Mouse (Mus musculus) embryonic facial prominence, embryonic 13.5 days (tissue): ENCODE measurements around the gene Chn2. TPM values are rescaled to one million over a fixed set of nuclear protein-coding genes. Genes with fewer than 3 reads are reported as not detected.

ENCODE experiments used
- ATAC-seq: fragments of 200-750 bp; cut with Nextera tagmentation; 2 replicates; pipeline ENCODE4 v1.8.0; 2017; ENCODE audit warnings: low read depth; ENCODE audit not compliant: insufficient number of reproducible peaks, insufficient read depth, low FRiP score, low TSS enrichment
- H3K27ac ChIP-seq: fragments of 300-500 bp; sonication (generic); 2 replicates; pipeline ENCODE4 v1.5.1; 2015; ENCODE audit warnings: moderate library complexity, mild to moderate bottlenecking, inconsistent platforms
- H3K27me3 ChIP-seq: fragments of 300-500 bp; sonication (generic); 2 replicates; pipeline ENCODE4 v1.6.1; 2015; ENCODE audit warnings: mild to moderate bottlenecking, inconsistent platforms
- H3K36me3 ChIP-seq: fragments of 300-500 bp; sonication (generic); 2 replicates; pipeline ENCODE4 v1.6.1; 2015; ENCODE audit warnings: mild to moderate bottlenecking, inconsistent platforms
- H3K4me1 ChIP-seq: fragments of 300-500 bp; sonication (generic); 2 replicates; pipeline ENCODE4 v1.6.1; 2015; ENCODE audit warnings: inconsistent platforms
- H3K4me2 ChIP-seq: fragments of 300-500 bp; sonication (generic); 2 replicates; pipeline ENCODE4 v1.6.1; 2015; ENCODE audit warnings: moderate library complexity, mild to moderate bottlenecking, inconsistent platforms
- H3K4me3 ChIP-seq: fragments of 300-500 bp; sonication (generic); 2 replicates; pipeline ENCODE4 v1.5.1; 2015; ENCODE audit warnings: mild to moderate bottlenecking, inconsistent platforms
- H3K9ac ChIP-seq: fragments of 300-500 bp; sonication (generic); 2 replicates; pipeline ENCODE4 v1.6.1; 2015; ENCODE audit warnings: mild to moderate bottlenecking, inconsistent platforms
- H3K9me3 ChIP-seq: fragments of 300-500 bp; sonication (generic); 2 replicates; pipeline ENCODE4 v1.6.1; 2016; ENCODE audit warnings: inconsistent platforms
- WGBS: fragments of 180-500 bp; shearing (Covaris S2); methylation state at CpG from one replicate; pipeline ENCODE4 v1.1.7; 2015; ENCODE audit warnings: mixed read lengths; 5-methylcytosine and 5-hydroxymethylcytosine counted together
- polyA plus RNA-seq: library from polyadenylated mRNA; unstranded; fragments of >200 nt; fragmentation: Nextera tagmentation; extraction: Ambion mirVana; gene quantifications from 2 replicates; pipeline ENCODE4 v1.2.1, GENCODE M21; 2015

The Chn2 gene
- polyA plus RNA-seq, 1 experiment from 2014 or later = 9.7 TPM

DNA sequence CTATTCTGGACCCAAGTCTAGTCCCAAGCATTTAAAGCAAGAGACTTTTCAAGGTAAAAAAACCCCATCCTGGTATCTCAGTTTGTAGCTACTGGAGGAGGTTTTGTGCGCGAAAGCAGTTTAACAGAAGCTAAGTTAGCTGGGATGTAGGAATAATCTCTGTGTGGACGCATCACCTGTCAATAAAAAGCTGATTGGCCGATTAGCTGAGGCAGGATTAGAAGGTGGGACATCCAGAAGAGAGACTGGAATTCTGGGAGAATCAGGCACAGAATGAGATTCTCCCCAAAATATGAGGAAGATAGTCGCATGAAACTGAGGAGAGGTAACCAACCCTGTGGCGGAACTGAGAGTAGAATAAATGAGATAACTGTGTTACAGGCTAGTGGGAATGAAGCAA, 59.0 kb downstream of the Chn2 start:
- H3K9me3 ChIP-seq = no peaks in the 10 kb centered on the region
- H3K36me3 ChIP-seq = no peaks in the 10 kb centered on the region
- H3K9ac ChIP-seq = no peak overlapping the region
- ATAC-seq = no peak
- H3K4me3 ChIP-seq = no peak overlapping the region
- no peaks in the 10 kb centered on the region for H3K4me1 ChIP-seq
- H3K4me2 ChIP-seq = no peak overlapping the region
- WGBS = 95% methylated on average over 6 of the region's 6 CpGs
- H3K27me3 ChIP-seq = peaks cover 9% of the 10 kb centered on the region; the same call in 1 of the 2 replicates
- no peak overlapping the region for H3K27ac ChIP-seq

DNA sequence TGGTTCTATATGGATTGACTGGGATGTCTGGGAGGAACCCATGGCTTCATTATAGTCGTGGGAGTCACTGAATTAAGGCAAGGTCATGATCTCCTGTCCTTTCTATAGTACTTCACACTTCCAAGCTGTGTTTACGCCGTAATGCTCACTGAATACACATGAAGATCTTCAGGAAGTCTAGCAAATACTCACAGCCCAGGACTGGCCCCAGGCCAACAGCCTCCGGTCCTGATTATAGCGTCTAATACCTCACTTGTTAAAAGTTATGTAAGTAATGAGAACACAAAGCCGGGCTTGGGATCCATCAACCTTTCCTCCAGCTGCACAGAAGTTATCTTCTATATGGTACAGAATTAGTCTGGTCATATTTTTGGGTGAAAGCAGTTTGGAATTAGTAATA, 60.3 kb downstream of the Chn2 start:
- Histone ChIP-seq H3K9me3 (no peaks in the 10 kb centered on the region), H3K27me3 (peaks cover 9% of the 10 kb centered on the region; the same call in 1 of the 2 replicates), H3K4me3 (no peak overlapping the region), H3K4me1 (no peaks in the 10 kb centered on the region), H3K4me2 (no peak overlapping the region), H3K36me3 (no peaks in the 10 kb centered on the region), H3K9ac (no peak overlapping the region), H3K27ac (no peak overlapping the region)
- no peak for ATAC-seq
- 63% methylated on average over 6 of the region's 6 CpGs for WGBS

DNA sequence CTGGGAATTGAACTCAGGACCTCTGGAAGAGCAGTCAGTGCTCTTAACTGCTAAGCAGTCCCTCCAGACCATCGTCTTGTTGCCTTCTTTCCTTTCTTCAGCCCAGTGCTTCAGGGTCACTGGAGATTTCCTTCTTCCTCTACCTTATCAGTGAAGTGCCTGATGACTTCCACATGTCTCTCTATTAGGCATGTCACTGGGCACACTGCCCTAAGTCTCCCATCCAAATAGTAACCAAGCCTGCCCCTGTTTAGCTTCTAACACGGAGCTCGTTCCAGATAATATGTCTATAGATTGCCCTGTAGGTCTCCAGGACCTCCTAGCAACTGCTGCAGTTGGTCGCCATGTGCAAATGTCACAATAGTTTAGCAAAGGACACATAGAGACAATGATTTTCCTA, 62.9 kb downstream of the Chn2 start:
- no peak overlapping the region for H3K4me2 ChIP-seq
- H3K4me1 ChIP-seq = peaks cover 8% of the 10 kb centered on the region
- WGBS = 64% methylated on average over 4 of the region's 4 CpGs
- no peaks in the 10 kb centered on the region for H3K9me3 ChIP-seq
- H3K27me3 ChIP-seq = peaks cover 5% of the 10 kb centered on the region; the same call in 1 of the 2 replicates
- H3K27ac ChIP-seq = no peak overlapping the region
- no peak for ATAC-seq
- H3K36me3 ChIP-seq = no peaks in the 10 kb centered on the region
- H3K9ac ChIP-seq = no peak overlapping the region
- H3K4me3 ChIP-seq = no peak overlapping the region

DNA sequence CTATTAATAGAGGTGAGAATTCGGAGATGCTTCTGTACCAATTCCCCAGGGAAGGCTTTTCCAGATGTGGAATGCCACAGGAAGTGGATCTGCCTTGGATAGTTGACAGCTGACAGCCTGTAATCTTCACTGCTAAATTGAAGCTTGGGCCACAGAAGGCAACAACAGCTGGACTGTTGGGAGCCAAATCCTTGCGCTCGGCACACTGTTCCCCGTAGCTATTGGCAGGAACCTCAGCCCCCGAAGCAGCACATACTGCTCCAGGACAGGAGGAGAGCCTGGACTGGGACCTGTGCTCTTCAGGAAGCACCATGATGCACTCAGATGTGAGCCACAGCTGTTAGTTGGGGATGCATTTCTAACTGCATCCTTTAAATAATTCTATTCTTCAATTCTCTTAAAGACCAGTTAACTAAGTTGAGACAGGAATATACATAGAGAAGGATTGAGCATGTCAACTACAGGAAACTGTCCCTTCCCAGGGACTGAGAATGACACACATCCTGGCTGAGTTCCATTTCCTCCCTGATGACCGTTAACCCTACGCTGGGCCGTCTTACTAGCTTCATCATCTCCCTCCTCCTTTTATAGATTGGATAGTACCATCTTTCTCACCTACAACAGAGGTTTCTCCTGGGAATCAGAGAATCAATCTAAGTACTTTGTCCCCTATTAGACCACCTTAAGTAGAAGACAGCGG, 64.1 kb downstream of the Chn2 start:
- Histone ChIP-seq H3K4me2 (no peak overlapping the region), H3K9ac (no peak overlapping the region), H3K27ac (no peak overlapping the region), H3K36me3 (no peaks in the 10 kb centered on the region), H3K4me3 (no peak overlapping the region), H3K4me1 (peaks cover 11% of the 10 kb centered on the region), H3K9me3 (no peaks in the 10 kb centered on the region), H3K27me3 (no peaks in the 10 kb centered on the region)
- ATAC-seq = no peak
- 74% methylated on average over 9 of the region's 9 CpGs for WGBS

DNA sequence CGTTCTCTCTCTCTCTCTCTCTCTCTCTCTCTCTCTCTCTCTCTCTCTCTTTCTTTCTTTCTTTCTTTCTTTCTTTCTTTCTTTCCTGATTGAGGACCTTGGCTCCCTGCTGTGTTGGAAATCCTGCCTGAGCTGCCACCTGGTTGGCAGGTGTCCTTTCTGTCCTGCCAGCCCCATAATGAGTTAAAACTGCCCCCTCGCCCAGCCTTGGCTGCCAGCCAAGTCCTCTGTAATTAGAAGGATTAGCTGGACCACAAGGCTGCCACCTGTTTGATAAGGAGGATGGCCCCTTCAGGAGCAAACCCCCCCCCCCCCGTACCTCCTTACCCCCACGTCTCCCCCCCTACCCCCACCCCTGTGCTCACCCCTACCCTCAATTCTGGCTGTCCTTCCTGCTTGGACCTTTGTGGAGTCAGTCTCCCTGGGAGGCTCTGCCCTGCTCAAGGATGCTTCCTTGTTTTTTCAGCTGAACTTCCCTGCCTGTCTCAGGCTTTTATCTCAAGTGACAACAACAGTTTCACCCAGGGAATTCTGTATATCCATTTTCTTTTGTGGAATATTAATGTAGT, 72.1 kb downstream of the Chn2 start:
- Histone ChIP-seq H3K9ac (no peak overlapping the region), H3K36me3 (no peaks in the 10 kb centered on the region), H3K4me1 (peaks cover 18% of the 10 kb centered on the region), H3K27me3 (no peaks in the 10 kb centered on the region), H3K9me3 (no peaks in the 10 kb centered on the region), H3K4me3 (no peak overlapping the region), H3K27ac (no peak overlapping the region), H3K4me2 (no peak overlapping the region)
- 6% methylated on average over 4 of the region's 4 CpGs for WGBS
- no peak for ATAC-seq

DNA sequence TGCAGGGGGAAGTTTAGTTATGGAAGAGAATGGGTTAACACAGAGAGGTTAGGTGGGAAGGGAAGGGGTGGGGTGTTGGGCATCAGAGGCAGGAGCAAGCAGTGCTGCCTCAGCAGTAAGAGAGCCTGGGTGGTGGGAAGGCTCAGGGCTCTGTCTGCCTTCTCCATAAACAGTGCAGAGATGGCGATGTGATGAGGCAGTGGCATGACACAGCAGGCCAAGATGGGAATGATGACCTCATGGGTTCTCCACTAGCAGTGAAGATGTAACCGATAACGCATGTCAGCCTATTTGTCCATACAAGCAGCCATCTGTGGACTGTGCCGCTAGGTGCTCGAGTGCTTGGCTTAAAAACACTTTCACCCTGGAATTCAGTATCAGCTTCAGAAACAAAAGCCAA, 74.0 kb downstream of the Chn2 start:
- H3K27me3 ChIP-seq = no peaks in the 10 kb centered on the region
- no peak overlapping the region for H3K4me2 ChIP-seq
- WGBS = 85% methylated on average over 5 of the region's 5 CpGs
- H3K4me1 ChIP-seq = 0 out of 2 replicates have a peak, but pooled peaks cover 9% of the 10 kb centered on the region
- no peak for ATAC-seq
- H3K4me3 ChIP-seq = no peak overlapping the region
- H3K9me3 ChIP-seq = no peaks in the 10 kb centered on the region
- no peak overlapping the region for H3K27ac ChIP-seq
- no peak overlapping the region for H3K9ac ChIP-seq
- no peaks in the 10 kb centered on the region for H3K36me3 ChIP-seq

DNA sequence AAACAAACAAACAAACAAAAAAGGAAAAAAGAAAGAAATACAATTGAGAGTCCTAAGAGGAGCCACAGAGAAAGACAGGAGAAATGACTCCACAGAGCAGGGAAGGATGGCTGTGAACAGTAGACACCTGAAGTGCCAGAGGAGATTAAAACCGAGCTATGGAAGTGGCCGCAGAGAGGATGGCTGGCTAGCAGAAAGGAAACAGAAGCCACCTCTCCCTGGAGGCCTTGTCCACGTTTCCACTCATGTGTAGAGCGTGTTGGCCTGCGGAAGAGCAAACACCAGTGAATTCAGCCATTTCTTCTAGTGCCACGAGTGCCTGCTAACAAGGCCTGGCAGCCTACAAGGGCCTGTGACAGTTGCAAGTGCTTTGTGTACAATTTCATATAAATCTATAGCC, 75.1 kb downstream of the Chn2 start:
- H3K36me3 ChIP-seq = no peaks in the 10 kb centered on the region
- no peak overlapping the region for H3K4me2 ChIP-seq
- no peaks in the 10 kb centered on the region for H3K9me3 ChIP-seq
- ATAC-seq = no peak
- H3K27me3 ChIP-seq = no peaks in the 10 kb centered on the region
- no peak overlapping the region for H3K4me3 ChIP-seq
- no peak overlapping the region for H3K27ac ChIP-seq
- H3K4me1 ChIP-seq = 0 out of 2 replicates have a peak, but pooled peaks cover 9% of the 10 kb centered on the region
- WGBS = 83% methylated on average over 6 of the region's 6 CpGs
- no peak overlapping the region for H3K9ac ChIP-seq

DNA sequence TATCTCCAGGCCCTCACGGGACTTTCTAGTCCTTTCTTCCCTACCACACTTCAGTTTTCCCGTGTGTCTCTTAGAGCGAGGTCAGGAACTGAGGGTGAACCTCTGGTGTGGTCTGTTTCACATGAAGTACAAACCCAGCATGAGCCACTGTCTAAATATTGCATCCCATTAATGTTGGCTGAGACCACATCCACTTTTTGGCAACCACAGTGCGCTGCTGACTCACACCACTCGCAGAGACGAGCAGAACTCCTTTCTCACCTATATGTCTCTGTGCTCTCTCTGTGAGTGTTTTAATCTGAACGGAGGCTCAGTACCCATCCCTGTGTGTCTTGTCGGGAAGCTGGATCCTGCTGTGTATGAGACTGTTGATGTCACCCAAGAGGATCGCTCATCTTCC, 76.9 kb downstream of the Chn2 start:
- Histone ChIP-seq H3K4me2 (no peak overlapping the region), H3K36me3 (no peaks in the 10 kb centered on the region), H3K9me3 (no peaks in the 10 kb centered on the region), H3K27ac (no peak overlapping the region), H3K4me3 (no peak overlapping the region), H3K27me3 (no peaks in the 10 kb centered on the region), H3K9ac (no peak overlapping the region), H3K4me1 (peaks cover 9% of the 10 kb centered on the region; the same call in 1 of the 2 replicates)
- 91% methylated on average over 9 of the region's 9 CpGs for WGBS
- no peak for ATAC-seq

DNA sequence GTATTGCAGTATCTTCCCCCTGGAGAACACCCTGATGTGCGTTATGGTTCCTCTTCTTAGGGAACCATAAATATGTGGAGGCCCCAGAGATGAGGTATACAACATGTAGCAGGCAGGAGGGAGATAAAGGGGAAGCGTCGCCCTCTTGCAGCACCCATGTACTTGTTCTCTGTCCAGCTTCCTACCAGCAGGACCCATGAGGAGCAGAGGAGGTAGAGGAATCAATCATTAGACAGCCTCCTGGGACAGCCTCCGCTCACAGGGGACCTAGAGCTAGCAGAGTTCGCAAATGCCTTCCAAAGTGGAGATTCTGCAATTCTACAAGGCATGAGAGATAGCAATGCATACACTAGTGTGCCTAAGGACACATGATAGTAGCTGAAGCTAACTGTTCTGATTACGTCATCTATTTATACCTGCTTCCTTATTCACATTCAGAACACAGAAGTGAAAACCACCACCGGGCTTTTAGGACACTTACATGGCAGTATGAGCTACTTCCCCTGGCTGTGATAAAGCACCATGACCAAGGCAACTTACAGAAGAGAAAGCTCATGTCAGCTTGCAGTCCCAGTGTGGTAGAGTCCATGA, 77.7 kb downstream of the Chn2 start:
- ATAC-seq = no peak
- Histone ChIP-seq H3K27me3 (no peaks in the 10 kb centered on the region), H3K36me3 (no peaks in the 10 kb centered on the region)

DNA sequence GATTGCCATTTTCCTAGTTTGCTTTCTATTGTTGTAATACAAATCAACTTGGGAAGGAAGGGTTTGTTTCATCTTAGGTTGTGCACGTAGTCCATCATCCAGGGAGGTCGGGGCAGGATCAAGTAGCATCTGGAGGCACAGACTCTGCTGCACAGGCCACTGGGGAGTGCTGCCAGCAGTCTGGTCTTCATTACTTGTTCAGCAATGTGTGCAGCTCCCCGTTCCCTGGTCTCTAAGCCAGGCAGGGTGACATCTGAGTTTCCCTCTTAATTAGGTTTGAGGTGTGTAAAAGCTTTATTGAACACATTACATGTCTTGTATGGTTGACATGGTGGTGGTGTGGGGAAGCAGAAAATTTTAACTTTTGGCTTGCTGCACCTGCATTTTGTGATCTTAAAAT, 79.0 kb downstream of the Chn2 start:
- Histone ChIP-seq H3K4me2 (no peak overlapping the region), H3K9me3 (no peaks in the 10 kb centered on the region), H3K27ac (no peak overlapping the region), H3K9ac (no peak overlapping the region), H3K36me3 (no peaks in the 10 kb centered on the region), H3K4me1 (peaks cover 9% of the 10 kb centered on the region; the same call in 1 of the 2 replicates), H3K4me3 (no peak overlapping the region), H3K27me3 (no peaks in the 10 kb centered on the region)
- no peak for ATAC-seq
- WGBS = 34% methylated on average over 3 of the region's 3 CpGs

More for the DNA sequence above, 77.7 kb downstream of the Chn2 start:
- Histone ChIP-seq H3K9ac (no peak overlapping the region), H3K4me3 (no peak overlapping the region), H3K4me1 (peaks cover 9% of the 10 kb centered on the region; the same call in 1 of the 2 replicates), H3K4me2 (no peak overlapping the region), H3K9me3 (no peaks in the 10 kb centered on the region), H3K27ac (no peak overlapping the region)
- WGBS = 91% methylated on average over 7 of the region's 7 CpGs

DNA sequence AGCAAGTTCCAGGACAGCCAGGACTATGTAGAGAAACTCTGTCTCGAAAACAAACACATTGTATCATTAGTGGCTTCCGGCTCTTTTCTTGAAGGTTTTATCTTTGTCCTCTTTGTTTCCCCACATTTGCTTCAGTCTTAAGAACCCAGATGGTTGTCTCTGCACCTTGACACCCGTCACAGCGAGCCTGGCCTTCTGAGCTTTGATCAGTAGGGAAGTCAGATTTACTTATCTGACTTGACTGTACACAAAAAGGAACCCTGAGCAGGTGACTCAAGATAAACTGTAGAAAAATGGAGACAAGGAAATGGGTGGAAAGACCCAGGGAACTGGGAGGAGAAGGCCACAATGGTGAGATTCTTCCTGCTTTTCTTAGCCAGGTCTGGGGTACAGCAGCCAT, 79.5 kb downstream of the Chn2 start:
- Histone ChIP-seq H3K4me3 (no peak overlapping the region), H3K36me3 (no peaks in the 10 kb centered on the region), H3K9me3 (no peaks in the 10 kb centered on the region), H3K4me2 (no peak overlapping the region), H3K4me1 (peaks cover 9% of the 10 kb centered on the region; the same call in 1 of the 2 replicates), H3K27me3 (no peaks in the 10 kb centered on the region), H3K27ac (no peak overlapping the region), H3K9ac (no peak overlapping the region)
- WGBS = 85% methylated on average over 4 of the region's 4 CpGs
- no peak for ATAC-seq

DNA sequence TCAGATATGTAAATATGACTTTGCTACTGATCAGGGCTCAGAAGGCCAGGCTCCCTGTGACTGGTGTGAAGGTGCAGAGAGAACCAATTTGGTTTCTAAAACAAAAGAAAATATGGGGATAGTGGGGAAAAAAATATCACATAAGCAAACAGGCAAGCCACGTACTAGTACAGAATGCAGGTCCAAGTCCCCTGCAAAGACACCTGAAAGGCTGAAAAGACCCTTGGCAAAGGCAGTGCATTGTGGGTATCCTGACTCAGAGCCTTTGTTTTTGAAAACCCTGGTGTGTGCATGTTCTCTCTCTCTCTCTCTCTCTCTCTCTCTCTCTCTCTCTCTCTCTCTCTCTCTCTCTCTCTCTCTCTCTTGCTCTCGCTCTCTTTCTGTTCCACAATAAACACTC, 80.1 kb downstream of the Chn2 start:
- Histone ChIP-seq H3K9me3 (no peaks in the 10 kb centered on the region), H3K4me1 (peaks cover 9% of the 10 kb centered on the region; the same call in 1 of the 2 replicates), H3K27ac (no peak overlapping the region), H3K36me3 (no peaks in the 10 kb centered on the region), H3K4me2 (no peak overlapping the region), H3K4me3 (no peak overlapping the region), H3K27me3 (no peaks in the 10 kb centered on the region), H3K9ac (no peak overlapping the region)
- 76% methylated on average over 2 of the region's 2 CpGs for WGBS
- ATAC-seq = no peak
